Mouse (Mus musculus) hindbrain, embryonic 11.5 days (tissue): ENCODE measurements around the gene Cpn2. TPM values are rescaled to one million over a fixed set of nuclear protein-coding genes. Genes with fewer than 3 reads are reported as not detected.

ENCODE experiments used
- ATAC-seq: fragments of 200-750 bp; cut with Nextera tagmentation; 2 replicates; pipeline ENCODE4 v1.8.0; 2017; ENCODE audit warnings: mild to moderate bottlenecking, moderate TSS enrichment, moderate library complexity; ENCODE audit not compliant: low FRiP score
- DNase-seq: peaks from one replicate; pipeline ENCODE4 v3.0.0-alpha.2; 2015; ENCODE audit warnings: low spot score
- H3K27ac ChIP-seq: fragments of 300-500 bp; sonication (generic); 2 replicates; pipeline ENCODE4 v1.5.1; 2014; ENCODE audit warnings: mild to moderate bottlenecking, low read depth, low read length
- H3K27me3 ChIP-seq: fragments of 300-500 bp; sonication (generic); 2 replicates; pipeline ENCODE4 v1.6.1; 2014; ENCODE audit warnings: mild to moderate bottlenecking, low read length, moderate library complexity, mixed read lengths; ENCODE audit not compliant: control insufficient read depth, insufficient read depth
- H3K36me3 ChIP-seq: fragments of 300-500 bp; sonication (generic); 2 replicates; pipeline ENCODE4 v1.6.1; 2014; ENCODE audit warnings: mild to moderate bottlenecking, low read length, moderate library complexity, mixed read lengths; ENCODE audit not compliant: control insufficient read depth, insufficient read depth
- H3K4me1 ChIP-seq: fragments of 300-500 bp; sonication (generic); replicated peaks from 2 replicates; pipeline ENCODE4 v1.6.1; 2014; ENCODE audit warnings: low read length, mixed read lengths; ENCODE audit not compliant: control insufficient read depth, insufficient read depth
- H3K4me2 ChIP-seq: fragments of 300-500 bp; sonication (generic); replicated peaks from 2 replicates; pipeline ENCODE4 v1.6.1; 2014; ENCODE audit warnings: mild to moderate bottlenecking, low read depth, low read length
- H3K4me3 ChIP-seq: fragments of 300-500 bp; sonication (generic); 2 replicates; pipeline ENCODE4 v1.5.1; 2014; ENCODE audit warnings: low read depth, low read length
- H3K9ac ChIP-seq: fragments of 300-500 bp; sonication (generic); 2 replicates; pipeline ENCODE4 v1.6.1; 2014; ENCODE audit warnings: low read depth, low read length
- H3K9me3 ChIP-seq: fragments of 300-500 bp; sonication (generic); 2 replicates; pipeline ENCODE4 v1.6.1; 2016; ENCODE audit warnings: low read length; ENCODE audit not compliant: control insufficient read depth
- WGBS: fragments of 180-500 bp; shearing (Covaris S2); extraction: QIAGEN DNeasy Blood & Tissue Kit; methylation state at CpG from one replicate; pipeline ENCODE4 v1.1.7; 2014; 5-methylcytosine and 5-hydroxymethylcytosine counted together
- polyA plus RNA-seq: library from polyadenylated mRNA; unstranded; fragments of >200 nt; fragmentation: Nextera tagmentation; extraction: Ambion mirVana; gene quantifications from 2 replicates; pipeline ENCODE4 v1.2.1, GENCODE M21; 2014

Gene Cpn2
- polyA plus RNA-seq, 1 experiment from 2014 or later, result not detected

GRCm38 (mm10) chr16:30213644-30214043 lies 53.7 kb downstream of the Cpn2 start:
- no peaks in the 10 kb centered on the region for H3K36me3 ChIP-seq
- no peak for DNase-seq
- no peak overlapping the region for H3K27ac ChIP-seq
- H3K4me3 ChIP-seq, result no peak overlapping the region
- no peaks in the 10 kb centered on the region for H3K9me3 ChIP-seq
- peaks cover 2% of the 10 kb centered on the region; the same call in 1 of the 2 replicates for H3K4me1 ChIP-seq
- ATAC-seq, result no peak
- no peak overlapping the region for H3K4me2 ChIP-seq
- H3K9ac ChIP-seq, result no peak overlapping the region
- peaks cover 34% of the 10 kb centered on the region for H3K27me3 ChIP-seq
- WGBS, result 52% methylated on average over 1 of the region's 1 CpGs

- Histone ChIP-seq H3K4me1 (peaks cover 2% of the 10 kb centered on the region; the same call in 1 of the 2 replicates), H3K27me3 (peaks cover 31% of the 10 kb centered on the region), H3K9me3 (no peaks in the 10 kb centered on the region), H3K27ac (no peak overlapping the region), H3K4me2 (no peak overlapping the region), H3K4me3 (no peak overlapping the region), H3K36me3 (no peaks in the 10 kb centered on the region), H3K9ac (no peak overlapping the region)
- no peak for ATAC-seq
- WGBS, result 69% methylated on average over 3 of the region's 3 CpGs
- no peak for DNase-seq
Observed at GRCm38 (mm10) chr16:30212035-30212434, 55.3 kb downstream of the Cpn2 start.

GRCm38 (mm10) chr16:30209264-30209663 lies 58.0 kb downstream of the Cpn2 start:
- H3K27me3 ChIP-seq, result peaks cover 22% of the 10 kb centered on the region
- H3K4me2 ChIP-seq, result no peak overlapping the region
- ATAC-seq (no peak), DNase-seq (no peak)
- H3K9ac ChIP-seq, result no peak overlapping the region
- H3K36me3 ChIP-seq, result no peaks in the 10 kb centered on the region
- no peaks in the 10 kb centered on the region for H3K9me3 ChIP-seq
- no peak overlapping the region for H3K4me3 ChIP-seq
- 86% methylated on average over 1 of the region's 1 CpGs for WGBS
- H3K27ac ChIP-seq, result no peak overlapping the region
- H3K4me1 ChIP-seq, result peaks cover 6% of the 10 kb centered on the region

- Histone ChIP-seq H3K36me3 (no peaks in the 10 kb centered on the region), H3K4me3 (no peak overlapping the region), H3K27me3 (peaks cover 24% of the 10 kb centered on the region), H3K4me1 (peaks cover 6% of the 10 kb centered on the region), H3K9ac (no peak overlapping the region), H3K4me2 (no peak overlapping the region), H3K27ac (no peak overlapping the region), H3K9me3 (no peaks in the 10 kb centered on the region)
- ATAC-seq (no peak), DNase-seq (no peak)
- 82% methylated on average over 7 of the region's 7 CpGs for WGBS
Observed at GRCm38 (mm10) chr16:30207991-30208390, 59.3 kb downstream of the Cpn2 start.

- DNase-seq, result no peak
- Histone ChIP-seq H3K27me3 (peaks cover 24% of the 10 kb centered on the region), H3K36me3 (no peaks in the 10 kb centered on the region), H3K4me2 (no peak overlapping the region), H3K27ac (no peak overlapping the region), H3K4me3 (no peak overlapping the region), H3K4me1 (peaks cover 4% of the 10 kb centered on the region), H3K9ac (no peak overlapping the region), H3K9me3 (no peaks in the 10 kb centered on the region)
- ATAC-seq, result no peak
- WGBS, result 87% methylated on average over 11 of the region's 11 CpGs
Observed at GRCm38 (mm10) chr16:30207111-30207828, 60.0 kb downstream of the Cpn2 start.

Other genes with a start within 250 kb of the Cpn2 start
- 28.8 and 32.9 TPM in 2 replicates for gene Hes1, start 203.1 kb downstream of the Cpn2 start, polyA plus RNA-seq
- gene Lrrc15, start 15.8 kb upstream of the Cpn2 start, polyA plus RNA-seq, result 0.91 and 1.1 TPM in 2 replicates
- 1.3 and 2.4 TPM in 2 replicates for gene Gp5, start 43.3 kb upstream of the Cpn2 start, polyA plus RNA-seq
- gene Atp13a3, start 138.5 kb upstream of the Cpn2 start, polyA plus RNA-seq, result 10.3 and 12.6 TPM in 2 replicates